Mouse (Mus musculus): Measurements from ENCODE around the gene Zwilch. TPM values are rescaled to one million over a fixed set of nuclear protein-coding genes. Genes with fewer than 3 reads are reported as not detected.

Gene Zwilch
- polyA plus RNA-seq (2014; fragmentation: Nextera tagmentation; extraction: Ambion mirVana), result 22.2 and 24.0 TPM in 2 replicates

DNA sequence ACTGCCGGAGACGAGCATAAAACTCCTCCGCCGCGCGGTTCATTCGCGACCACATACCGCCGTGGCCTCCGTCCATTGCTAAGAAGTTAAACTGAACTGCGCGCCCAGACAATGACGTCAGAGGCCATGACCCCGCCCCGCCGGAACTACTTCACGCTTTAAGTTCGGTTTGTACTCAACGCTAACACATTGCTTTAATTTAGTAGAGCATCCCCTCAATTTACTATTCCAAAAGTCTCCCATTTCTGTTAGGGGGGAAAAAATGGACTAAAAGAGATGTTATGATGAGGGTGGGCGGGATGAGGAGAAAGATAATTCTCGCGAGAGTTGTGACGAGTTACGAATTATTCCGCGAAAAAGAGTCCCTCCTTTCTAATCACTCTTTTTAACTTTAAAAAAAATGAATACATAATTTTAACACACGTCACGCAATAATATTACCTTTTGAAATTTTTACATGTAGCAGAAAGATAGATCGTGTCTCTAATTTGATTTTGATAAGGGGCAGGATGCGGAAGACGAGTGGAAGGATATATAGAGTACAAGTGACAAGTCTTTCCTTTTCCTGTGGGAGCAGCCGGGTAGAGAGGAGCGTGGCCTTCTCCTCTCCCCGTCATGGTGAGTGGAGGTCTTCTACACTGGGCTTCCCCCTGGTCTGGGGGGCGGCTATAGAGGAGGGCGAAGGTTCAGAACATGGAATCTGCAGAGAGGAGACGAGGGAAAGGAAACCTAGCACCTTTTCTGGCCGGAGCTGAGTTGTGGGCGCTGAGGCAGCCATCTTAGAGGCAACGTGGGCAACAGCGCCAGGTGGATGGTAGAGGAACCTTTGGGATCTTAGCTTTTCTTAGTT, at the start of gene Zwilch, which contains the start of gene Rpl4:
Gene Zwilch (minus strand): TSS at position 289 of the 850 bp plus-strand sequence.
Gene Rpl4 (plus strand): TSS at position 560 of the 850 bp plus-strand sequence.
- Histone ChIP-seq H3K9me3 (ENCODE audit: control insufficient read depth, low read length) (no peaks in the 10 kb centered on the region), H3K4me1 (ENCODE audit: control insufficient read depth, insufficient read depth, low read length) (no peaks in the 10 kb centered on the region), H3K4me3 (ENCODE audit: low read depth, low read length) (peak within 1 kb of the TSS; percentile 68), H3K4me2 (ENCODE audit: low read depth) (peak within 1 kb of the TSS; percentile 89), H3K27ac (ENCODE audit: low read depth, low read length) (peak within 1 kb of the TSS; percentile 61), H3K9ac (ENCODE audit: low read length) (peak within 1 kb of the TSS; percentile 97), H3K27me3 (ENCODE audit: control insufficient read depth, insufficient read depth, low read length) (no peaks in the 10 kb centered on the region), H3K36me3 (ENCODE audit: control insufficient read depth, insufficient read depth, low read length) (peaks cover 5% of the 10 kb centered on the region)
- under 1% methylated on average over 42 of the region's 42 CpGs for WGBS
- ATAC-seq (ENCODE audit: insufficient read depth, low FRiP score, low TSS enrichment) (peak; percentile 83), DNase-seq (ENCODE audit: low spot score) (peak; percentile 86)

GRCm38 (mm10) chr9:64222098-64222497, 49.2 kb upstream of the Zwilch start:
- Histone ChIP-seq H3K9me3 (ENCODE audit: control insufficient read depth, low read length) (no peaks in the 10 kb centered on the region), H3K4me2 (ENCODE audit: low read depth) (no peak overlapping the region), H3K4me1 (ENCODE audit: control insufficient read depth, insufficient read depth, low read length) (no peaks in the 10 kb centered on the region), H3K4me3 (ENCODE audit: low read depth, low read length) (no peak overlapping the region), H3K27me3 (ENCODE audit: control insufficient read depth, insufficient read depth, low read length) (no peaks in the 10 kb centered on the region), H3K27ac (ENCODE audit: low read depth, low read length) (no peak overlapping the region), H3K9ac (ENCODE audit: low read length) (no peak overlapping the region), H3K36me3 (ENCODE audit: control insufficient read depth, insufficient read depth, low read length) (peaks cover 2% of the 10 kb centered on the region; the same call in 1 of the 2 replicates)
- no peak for ATAC-seq (ENCODE audit: insufficient read depth, low FRiP score, low TSS enrichment)
- WGBS, result 47% methylated on average over 2 of the region's 2 CpGs
- no peak for DNase-seq (ENCODE audit: low spot score)

DNA sequence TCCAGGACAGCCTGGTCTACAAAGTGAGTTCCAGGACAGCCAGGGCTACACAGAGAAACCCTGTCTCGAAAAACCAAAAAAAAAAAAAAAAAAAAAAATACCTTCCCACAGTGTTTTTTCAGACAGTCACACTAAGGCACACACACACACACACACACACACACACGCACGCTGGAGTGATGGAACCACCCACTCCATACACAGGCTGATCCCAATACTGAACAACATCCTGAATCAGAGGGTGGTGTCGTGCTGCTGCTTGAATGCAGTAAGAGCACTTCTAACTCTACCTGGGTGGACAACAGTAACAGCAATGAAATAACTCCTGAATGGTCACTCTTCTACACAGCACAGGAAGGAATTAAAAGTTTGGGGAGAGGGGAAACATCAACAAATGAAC, 48.6 kb upstream of the Zwilch start:
- Histone ChIP-seq H3K27ac (ENCODE audit: low read depth, low read length) (no peak overlapping the region), H3K27me3 (ENCODE audit: control insufficient read depth, insufficient read depth, low read length) (no peaks in the 10 kb centered on the region), H3K9ac (ENCODE audit: low read length) (no peak overlapping the region), H3K4me1 (ENCODE audit: control insufficient read depth, insufficient read depth, low read length) (no peaks in the 10 kb centered on the region), H3K9me3 (ENCODE audit: control insufficient read depth, low read length) (no peaks in the 10 kb centered on the region), H3K4me2 (ENCODE audit: low read depth) (no peak overlapping the region), H3K36me3 (ENCODE audit: control insufficient read depth, insufficient read depth, low read length) (peaks cover 2% of the 10 kb centered on the region; the same call in 1 of the 2 replicates), H3K4me3 (ENCODE audit: low read depth, low read length) (no peak overlapping the region)
- DNase-seq (ENCODE audit: low spot score) (no peak), ATAC-seq (ENCODE audit: insufficient read depth, low FRiP score, low TSS enrichment) (no peak)
- 79% methylated on average over 4 of the region's 4 CpGs for WGBS

GRCm38 (mm10) chr9:64220603-64221002, 47.7 kb upstream of the Zwilch start:
- no peaks in the 10 kb centered on the region for H3K27me3 ChIP-seq (ENCODE audit: control insufficient read depth, insufficient read depth, low read length)
- no peaks in the 10 kb centered on the region for H3K4me1 ChIP-seq (ENCODE audit: control insufficient read depth, insufficient read depth, low read length)
- H3K27ac ChIP-seq (ENCODE audit: low read depth, low read length), result no peak overlapping the region
- H3K4me2 ChIP-seq (ENCODE audit: low read depth), result no peak overlapping the region
- DNase-seq (ENCODE audit: low spot score), result no peak
- ATAC-seq (ENCODE audit: insufficient read depth, low FRiP score, low TSS enrichment), result no peak
- H3K9ac ChIP-seq (ENCODE audit: low read length), result no peak overlapping the region
- H3K9me3 ChIP-seq (ENCODE audit: control insufficient read depth, low read length), result no peaks in the 10 kb centered on the region
- H3K36me3 ChIP-seq (ENCODE audit: control insufficient read depth, insufficient read depth, low read length), result peaks cover 2% of the 10 kb centered on the region; the same call in 1 of the 2 replicates
- H3K4me3 ChIP-seq (ENCODE audit: low read depth, low read length), result no peak overlapping the region
- WGBS, result 46% methylated on average over 1 of the region's 1 CpGs

GRCm38 (mm10) chr9:64219772-64220420, 47.0 kb upstream of the Zwilch start:
- no peak overlapping the region for H3K27ac ChIP-seq (ENCODE audit: low read depth, low read length)
- no peak overlapping the region for H3K4me2 ChIP-seq (ENCODE audit: low read depth)
- WGBS, result 84% methylated on average over 10 of the region's 10 CpGs
- H3K9me3 ChIP-seq (ENCODE audit: control insufficient read depth, low read length), result no peaks in the 10 kb centered on the region
- no peaks in the 10 kb centered on the region for H3K4me1 ChIP-seq (ENCODE audit: control insufficient read depth, insufficient read depth, low read length)
- H3K9ac ChIP-seq (ENCODE audit: low read length), result no peak overlapping the region
- H3K36me3 ChIP-seq (ENCODE audit: control insufficient read depth, insufficient read depth, low read length), result peaks cover 2% of the 10 kb centered on the region; the same call in 1 of the 2 replicates
- no peaks in the 10 kb centered on the region for H3K27me3 ChIP-seq (ENCODE audit: control insufficient read depth, insufficient read depth, low read length)
- ATAC-seq (ENCODE audit: insufficient read depth, low FRiP score, low TSS enrichment) (no peak), DNase-seq (ENCODE audit: low spot score) (no peak)
- H3K4me3 ChIP-seq (ENCODE audit: low read depth, low read length), result no peak overlapping the region

DNA sequence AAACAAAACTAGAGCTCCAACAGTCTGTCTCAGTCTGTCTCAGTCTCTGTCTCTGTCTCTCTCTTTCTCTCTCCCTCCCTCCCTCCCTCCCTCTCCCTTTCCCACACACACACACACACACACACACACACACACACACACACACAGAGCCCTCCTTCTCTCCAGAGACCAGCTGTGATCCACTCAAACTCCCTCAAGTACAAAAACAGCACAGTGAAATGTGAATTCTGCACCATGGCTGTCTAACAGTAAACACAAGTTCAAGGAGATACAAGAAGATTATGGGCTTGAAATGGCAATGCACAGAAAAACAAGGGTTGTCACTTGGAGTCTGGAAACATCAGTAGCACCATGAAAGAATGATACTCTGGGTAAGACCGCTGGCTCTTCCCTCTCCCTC, 46.4 kb upstream of the Zwilch start:
- Histone ChIP-seq H3K27me3 (ENCODE audit: control insufficient read depth, insufficient read depth, low read length) (no peaks in the 10 kb centered on the region), H3K4me3 (ENCODE audit: low read depth, low read length) (no peak overlapping the region), H3K9me3 (ENCODE audit: control insufficient read depth, low read length) (no peaks in the 10 kb centered on the region), H3K27ac (ENCODE audit: low read depth, low read length) (no peak overlapping the region), H3K36me3 (ENCODE audit: control insufficient read depth, insufficient read depth, low read length) (no peaks in the 10 kb centered on the region), H3K4me1 (ENCODE audit: control insufficient read depth, insufficient read depth, low read length) (no peaks in the 10 kb centered on the region), H3K4me2 (ENCODE audit: low read depth) (no peak overlapping the region), H3K9ac (ENCODE audit: low read length) (no peak overlapping the region)
- DNase-seq (ENCODE audit: low spot score) (no peak), ATAC-seq (ENCODE audit: insufficient read depth, low FRiP score, low TSS enrichment) (no peak)
- WGBS, result 85% methylated on average over 1 of the region's 1 CpGs

DNA sequence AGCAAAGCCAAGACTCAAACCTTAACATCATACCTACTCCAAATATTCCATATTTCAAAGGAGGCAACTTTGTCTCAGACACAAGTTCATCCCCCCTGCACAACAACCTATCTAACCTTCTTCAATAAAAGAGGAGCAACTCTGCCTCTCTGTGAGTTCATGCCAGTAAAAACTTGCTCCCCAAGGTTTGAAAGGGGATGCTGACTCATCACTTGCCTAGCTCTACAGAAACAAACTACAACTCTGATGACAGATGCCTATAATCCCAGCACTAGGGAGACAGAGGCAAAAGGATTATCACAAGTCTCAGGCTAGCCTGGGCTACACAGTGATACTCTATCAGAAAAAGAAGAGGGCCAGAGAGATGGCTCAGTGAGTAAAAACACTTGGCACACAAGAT, 45.0 kb upstream of the Zwilch start:
- Histone ChIP-seq H3K27me3 (ENCODE audit: control insufficient read depth, insufficient read depth, low read length) (no peaks in the 10 kb centered on the region), H3K9me3 (ENCODE audit: control insufficient read depth, low read length) (no peaks in the 10 kb centered on the region), H3K9ac (ENCODE audit: low read length) (no peak overlapping the region), H3K27ac (ENCODE audit: low read depth, low read length) (no peak overlapping the region), H3K4me1 (ENCODE audit: control insufficient read depth, insufficient read depth, low read length) (no peaks in the 10 kb centered on the region), H3K4me3 (ENCODE audit: low read depth, low read length) (no peak overlapping the region), H3K36me3 (ENCODE audit: control insufficient read depth, insufficient read depth, low read length) (no peaks in the 10 kb centered on the region), H3K4me2 (ENCODE audit: low read depth) (no peak overlapping the region)
- DNase-seq (ENCODE audit: low spot score) (no peak), ATAC-seq (ENCODE audit: insufficient read depth, low FRiP score, low TSS enrichment) (no peak)

- 96% methylated on average over 2 of the region's 2 CpGs for WGBS
- DNase-seq (ENCODE audit: low spot score) (no peak), ATAC-seq (ENCODE audit: insufficient read depth, low FRiP score, low TSS enrichment) (no peak)
- no peaks in the 10 kb centered on the region for H3K27me3 ChIP-seq (ENCODE audit: control insufficient read depth, insufficient read depth, low read length)
- no peak overlapping the region for H3K9ac ChIP-seq (ENCODE audit: low read length)
- H3K4me1 ChIP-seq (ENCODE audit: control insufficient read depth, insufficient read depth, low read length), result no peaks in the 10 kb centered on the region
- H3K27ac ChIP-seq (ENCODE audit: low read depth, low read length), result no peak overlapping the region
- no peak overlapping the region for H3K4me3 ChIP-seq (ENCODE audit: low read depth, low read length)
- no peak overlapping the region for H3K4me2 ChIP-seq (ENCODE audit: low read depth)
- H3K9me3 ChIP-seq (ENCODE audit: control insufficient read depth, low read length), result no peaks in the 10 kb centered on the region
- H3K36me3 ChIP-seq (ENCODE audit: control insufficient read depth, insufficient read depth, low read length), result no peaks in the 10 kb centered on the region
Observed at GRCm38 (mm10) chr9:64216641-64217040, 43.7 kb upstream of the Zwilch start.
